Mouse (Mus musculus) CH12.LX (cell line): ENCODE measurements at regions not wholly inside any gene's neighbourhood (a gene's known extent, or its start where the extent isn't known, plus 50 kb on each side); places are given as distances from the start of the nearest gene placed in this dataset.

ENCODE experiments used
- DNase-seq: peaks from one replicate; pipeline ENCODE4 v3.0.0-alpha.2; 2013; ENCODE audit errors: extremely low read depth
- H3K27ac ChIP-seq: 2 replicates; pipeline ENCODE4 v1.5.1; 2012; ENCODE audit warnings: low read depth, mild to moderate bottlenecking, control low read depth, moderate library complexity; ENCODE audit not compliant: insufficient read depth
- H3K27me3 ChIP-seq: replicated peaks from 2 replicates; pipeline ENCODE3; 2012; ENCODE audit warnings: inconsistent platforms
- H3K36me3 ChIP-seq, 2 experiments: replicated peaks in 1 of 2; 2 replicates each; pipeline versions ENCODE3 to v1.6.1; 2012; ENCODE audit warnings: inconsistent platforms in 1 of 2, low read length in 1 of 2, mild to moderate bottlenecking in 1 of 2, mixed read lengths in 1 of 2, moderate library complexity in 1 of 2; ENCODE audit not compliant: control insufficient read depth in 1 of 2, insufficient read depth in 1 of 2
- H3K4me1 ChIP-seq, 2 experiments: 2 replicates each; pipeline ENCODE4 v1.6.1; 2012; ENCODE audit warnings: inconsistent platforms in 1 of 2, moderate library complexity in 1 of 2; ENCODE audit not compliant: insufficient read depth in 2 of 2, control insufficient read depth in 1 of 2
- H3K4me2 ChIP-seq: 2 replicates; pipeline ENCODE4 v1.6.1; 2012; ENCODE audit warnings: low read depth, mild to moderate bottlenecking, control low read depth; ENCODE audit not compliant: poor library complexity, insufficient read depth, severe bottlenecking
- H3K4me3 ChIP-seq, 3 experiments: fragments of 150-350 bp in 1 of 3; sonication (generic) in 1 of 3; replicated peaks in 1 of 3; 2 replicates each; pipeline versions ENCODE3 to v1.5.1; 2011 to 2012; ENCODE audit warnings: low read depth in 2 of 3, low read length in 2 of 3, mild to moderate bottlenecking in 2 of 3, moderate library complexity in 2 of 3, control low read depth in 1 of 3, improper control_type of control experiment in 1 of 3, inconsistent platforms in 1 of 3, mixed read lengths in 1 of 3; ENCODE audit not compliant: poor library complexity in 1 of 3
- H3K79me2 ChIP-seq: replicated peaks from 2 replicates; pipeline ENCODE4 v1.6.1; 2012; ENCODE audit warnings: mild to moderate bottlenecking, moderate library complexity; ENCODE audit not compliant: control insufficient read depth, poor library complexity, insufficient read depth, severe bottlenecking; ENCODE audit errors: extremely low read depth
- H3K9ac ChIP-seq: 2 replicates; pipeline ENCODE4 v1.6.1; 2012; ENCODE audit warnings: low read depth, mild to moderate bottlenecking, control low read depth, moderate library complexity; ENCODE audit not compliant: insufficient read depth
- H3K9me3 ChIP-seq: replicated peaks from 2 replicates; pipeline ENCODE3; 2012; ENCODE audit warnings: low read length, inconsistent platforms, mixed read lengths
- BHLHE40 ChIP-seq: IDR thresholded peaks from 2 replicates; pipeline ENCODE4 v1.6.1; 2011; ENCODE audit warnings: mild to moderate bottlenecking, low read depth, low read length, improper control_type of control experiment
- CHD1 ChIP-seq: IDR thresholded peaks from 2 replicates; pipeline ENCODE4 v1.6.1; 2012; ENCODE audit warnings: low read depth, low read length, improper control_type of control experiment, inconsistent platforms
- CHD2 ChIP-seq: IDR thresholded peaks from 2 replicates; pipeline ENCODE4 v1.6.1; 2011; ENCODE audit warnings: low read length, improper control_type of control experiment
- E2F4 ChIP-seq: IDR thresholded peaks from 2 replicates; pipeline ENCODE4 v1.6.1; 2011; ENCODE audit warnings: low read depth, low read length, improper control_type of control experiment; ENCODE audit not compliant: insufficient replicate concordance
- EP300 ChIP-seq: IDR thresholded peaks from 2 replicates; pipeline ENCODE4 v1.6.1; 2011; ENCODE audit warnings: low read length, improper control_type of control experiment
- ETS1 ChIP-seq: conservative IDR thresholded peaks from 2 replicates; pipeline ENCODE4 v1.6.1; 2012; ENCODE audit warnings: low read depth, mild to moderate bottlenecking, inconsistent platforms, low read length, improper control_type of control experiment, moderate library complexity
- IRF4 ChIP-seq: IDR thresholded peaks from 2 replicates; pipeline ENCODE4 v1.6.1; 2014; ENCODE audit warnings: low read depth, mild to moderate bottlenecking, inconsistent platforms, low read length, improper control_type of control experiment
- JUN ChIP-seq: IDR thresholded peaks from 2 replicates; pipeline ENCODE4 v1.6.1; 2011; ENCODE audit warnings: low read depth, mild to moderate bottlenecking, low read length, improper control_type of control experiment, moderate library complexity; ENCODE audit not compliant: insufficient read depth
- JUND ChIP-seq: conservative IDR thresholded peaks from 2 replicates; pipeline ENCODE4 v1.6.1; 2011; ENCODE audit warnings: low read depth, low read length, improper control_type of control experiment
- KAT2A ChIP-seq: IDR thresholded peaks from 2 replicates; pipeline ENCODE4 v1.6.1; 2012; ENCODE audit warnings: low read length, improper control_type of control experiment, inconsistent platforms; ENCODE audit not compliant: insufficient replicate concordance
- MAFK ChIP-seq: IDR thresholded peaks from 2 replicates; pipeline ENCODE4 v1.6.1; 2011; ENCODE audit warnings: low read length, improper control_type of control experiment; ENCODE audit not compliant: insufficient replicate concordance
- MAX ChIP-seq: IDR thresholded peaks from 2 replicates; pipeline ENCODE4 v1.6.1; 2011; ENCODE audit warnings: low read length, improper control_type of control experiment
- MAZ ChIP-seq: IDR thresholded peaks from 2 replicates; pipeline ENCODE4 v1.6.1; 2012; ENCODE audit warnings: low read depth, mild to moderate bottlenecking, inconsistent platforms, low read length, improper control_type of control experiment, moderate library complexity
- MEF2A ChIP-seq: IDR thresholded peaks from 2 replicates; pipeline ENCODE4 v1.6.1; 2014; ENCODE audit warnings: low read depth, mild to moderate bottlenecking, inconsistent platforms, low read length, improper control_type of control experiment, borderline replicate concordance
- MYC ChIP-seq: IDR thresholded peaks from 2 replicates; pipeline ENCODE4 v1.6.1; 2011; ENCODE audit warnings: low read depth, mild to moderate bottlenecking, improper control_type of control experiment, low read length
- NELFE ChIP-seq: IDR thresholded peaks from 2 replicates; pipeline ENCODE4 v1.6.1; 2011; ENCODE audit warnings: low read depth, low read length, improper control_type of control experiment
- NRF1 ChIP-seq: IDR thresholded peaks from 2 replicates; pipeline ENCODE4 v1.6.1; 2014; ENCODE audit warnings: low read depth, mild to moderate bottlenecking, inconsistent platforms, low read length, improper control_type of control experiment, moderate library complexity
- PAX5 ChIP-seq: IDR thresholded peaks from 2 replicates; pipeline ENCODE4 v1.6.1; 2012; ENCODE audit warnings: low read length, inconsistent platforms, mixed read lengths
- POLR2A ChIP-seq: IDR thresholded peaks from 2 replicates; pipeline ENCODE4 v1.6.1; 2011; ENCODE audit warnings: low read depth, mild to moderate bottlenecking, improper control_type of control experiment, low read length
- RAD21 ChIP-seq: IDR thresholded peaks from 2 replicates; pipeline ENCODE4 v1.6.1; 2011; ENCODE audit warnings: low read depth, mild to moderate bottlenecking, low read length, improper control_type of control experiment, moderate library complexity
- SIN3A ChIP-seq: IDR thresholded peaks from 2 replicates; pipeline ENCODE4 v1.6.1; 2012; ENCODE audit warnings: low read length, improper control_type of control experiment, inconsistent platforms
- SMC3 ChIP-seq: IDR thresholded peaks from 2 replicates; pipeline ENCODE4 v1.6.1; 2011; ENCODE audit warnings: low read depth, low read length, improper control_type of control experiment
- TBP ChIP-seq: conservative IDR thresholded peaks from 2 replicates; pipeline ENCODE4 v1.6.1; 2011; ENCODE audit warnings: low read depth, low read length, improper control_type of control experiment
- TCF12 ChIP-seq: IDR thresholded peaks from 2 replicates; pipeline ENCODE4 v1.6.1; 2014; ENCODE audit warnings: low read depth, mild to moderate bottlenecking, inconsistent platforms, low read length, improper control_type of control experiment
- UBTF ChIP-seq: IDR thresholded peaks from 2 replicates; pipeline ENCODE4 v1.6.1; 2012; ENCODE audit warnings: low read depth, mild to moderate bottlenecking, inconsistent platforms, low read length, improper control_type of control experiment, moderate library complexity
- USF1 ChIP-seq: IDR thresholded peaks from 2 replicates; pipeline ENCODE4 v1.6.1; 2014; ENCODE audit warnings: low read depth, mild to moderate bottlenecking, inconsistent platforms, low read length, improper control_type of control experiment
- ZKSCAN1 ChIP-seq: IDR thresholded peaks from 2 replicates; pipeline ENCODE4 v1.6.1; 2012; ENCODE audit warnings: low read depth, inconsistent platforms, low read length, improper control_type of control experiment, borderline replicate concordance
- ZMIZ1 ChIP-seq: IDR thresholded peaks from 2 replicates; pipeline ENCODE4 v1.6.1; 2012; ENCODE audit warnings: low read depth, mild to moderate bottlenecking, inconsistent platforms, low read length, improper control_type of control experiment
- ZNF384 ChIP-seq: IDR thresholded peaks from 2 replicates; pipeline ENCODE4 v1.6.1; 2012; ENCODE audit warnings: low read depth, low read length, improper control_type of control experiment, inconsistent platforms
- dilution Hi-C: fragments of 300-500 bp; cut with MboI; formaldehyde crosslinking; loops from 2 replicates; pipeline ENCODE4 v1.14.3; 2020; ENCODE audit warnings: low sequenced_read_pairs; ENCODE audit not compliant: extremely low pct_unique_long_range_greater_than_20kb, extremely low pct_ligation_motif_present
- in situ Hi-C: fragments of 300-500 bp; cut with MboI; formaldehyde crosslinking; loops from 3 replicates; pipeline ENCODE4 v1.14.3; 2019; ENCODE audit warnings: low sequenced_read_pairs, low pct_ligation_motif_present, low pct_unique_long_range_greater_than_20kb, mixed read lengths

DNA sequence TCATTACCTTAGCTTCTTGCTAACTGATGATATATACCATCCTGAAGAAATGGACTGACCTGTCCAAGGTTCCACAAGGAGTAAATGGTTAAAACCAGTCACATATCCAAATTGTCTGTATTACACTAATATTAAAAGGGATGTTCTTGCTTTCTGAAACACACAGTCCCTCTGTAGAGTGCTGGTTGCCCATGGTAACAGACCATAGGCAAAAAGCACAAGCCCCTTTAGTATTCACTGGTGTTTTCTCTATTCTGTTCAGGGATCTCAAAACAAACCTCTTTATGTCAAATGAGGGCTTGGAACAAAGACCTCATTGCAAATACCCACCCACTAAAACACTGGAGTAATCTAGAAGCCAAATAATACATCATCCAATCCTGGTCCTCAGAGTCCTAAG is 1114.9 kb downstream of the Ntrk3 start:
- TF ChIP-seq E2F4: no peak
- no peak for TF ChIP-seq KAT2A
- no peak for TF ChIP-seq IRF4
- no peak for TF ChIP-seq ZMIZ1
- TF ChIP-seq TBP: no peak
- no peak for TF ChIP-seq MAZ
- TF ChIP-seq NRF1: no peak
- no peak for TF ChIP-seq PAX5
- no peak for TF ChIP-seq CHD2
- TF ChIP-seq JUND: no peak
- no peak for TF ChIP-seq SMC3
- TF ChIP-seq ZNF384: no peak
- no peak for TF ChIP-seq SIN3A
- no peak for TF ChIP-seq USF1
- TF ChIP-seq MEF2A: no peak
- no peak for TF ChIP-seq EP300
- no peak for TF ChIP-seq ZKSCAN1
- TF ChIP-seq MAX: no peak
- TF ChIP-seq BHLHE40: no peak
- TF ChIP-seq RAD21: no peak
- Histone ChIP-seq H3K4me3 (no peak overlapping the region), H3K79me2 (no peaks in the 10 kb centered on the region), H3K9me3 (peaks cover 46% of the 10 kb centered on the region), H3K27ac (no peak overlapping the region), H3K9ac (no peak overlapping the region), H3K4me2 (no peak overlapping the region), H3K27me3 (no peaks in the 10 kb centered on the region), H3K36me3 (no peaks in the 10 kb centered on the region), H3K4me1 (no peaks in the 10 kb centered on the region)
- in situ Hi-C loops: no loop called here
- no peak for DNase-seq
- dilution Hi-C loops: no loop called here

DNA sequence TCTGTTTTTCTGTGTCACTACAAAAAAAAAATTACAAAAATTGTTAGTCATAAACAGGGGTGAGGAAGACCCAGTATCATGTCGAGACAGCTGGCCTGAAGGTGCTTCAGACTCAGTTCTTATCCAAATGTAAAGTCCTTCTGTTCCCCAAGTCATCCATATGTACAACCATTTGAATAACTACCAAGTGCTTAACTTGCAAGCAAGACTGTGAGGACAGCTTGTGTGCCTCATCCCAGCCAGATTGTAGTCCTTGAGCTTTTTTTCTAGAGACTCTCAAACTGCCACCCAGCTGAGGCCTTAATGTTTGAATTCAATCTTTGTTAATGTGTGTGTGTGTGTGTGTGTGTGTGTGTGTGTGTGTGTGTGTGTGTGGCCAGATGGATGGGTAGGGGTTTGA is 1164.9 kb downstream of the Ntrk3 start:
- Histone ChIP-seq H3K4me2 (no peak overlapping the region), H3K27ac (no peak overlapping the region), H3K27me3 (no peaks in the 10 kb centered on the region), H3K9ac (no peak overlapping the region), H3K79me2 (no peaks in the 10 kb centered on the region), H3K4me1 (no peaks in the 10 kb centered on the region), H3K9me3 (peaks cover 29% of the 10 kb centered on the region), H3K4me3 (no peak overlapping the region), H3K36me3 (no peaks in the 10 kb centered on the region)
- dilution Hi-C loops (no loop called here), in situ Hi-C loops (no loop called here)
- no peak for DNase-seq
- TF ChIP-seq ZNF384 (no peak), ZMIZ1 (no peak), JUND (no peak), CHD2 (no peak), TBP (no peak), ETS1 (no peak), POLR2A (no peak), UBTF (no peak), JUN (no peak), MEF2A (no peak), NELFE (no peak), MAZ (no peak), MAFK (no peak), MYC (no peak), TCF12 (no peak), MAX (no peak), CHD1 (no peak)
